In the genomic region with DNA sequence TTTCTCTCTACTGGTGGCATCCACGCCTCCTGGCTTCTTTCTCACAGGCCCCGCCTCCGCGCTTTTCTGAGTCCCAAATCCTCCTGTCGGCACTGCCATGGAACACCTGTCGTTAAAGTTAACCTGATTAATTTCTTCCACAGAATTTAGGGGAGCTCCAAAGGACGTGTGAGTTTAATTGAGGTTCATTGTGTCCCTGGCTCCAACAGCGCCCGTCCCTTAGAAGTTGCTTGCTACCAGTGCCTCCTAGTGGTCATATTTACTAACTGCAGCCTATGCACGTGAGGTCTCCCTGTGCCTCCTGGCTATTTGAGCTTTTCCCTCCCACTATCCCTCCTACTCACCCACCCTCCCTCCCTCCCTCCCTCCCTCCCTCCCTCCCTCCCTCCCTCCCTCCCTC, we compare ENCODE assay signal across 9 mouse cellular contexts. TPM values are rescaled to one million over a fixed set of nuclear protein-coding genes. Genes with fewer than 3 reads are reported as not detected.
DNase-seq lines count a peak whose midpoint lies in the region; ATAC-seq lines count a peak whose summit lies in the region.
"Had no signal": no experiment of that assay in that cellular context is flagged by ENCODE, and none has a peak within 500 bp of the region (broad histone marks: within the 10 kb centered on the region; RNA-seq: fewer than 3 reads in every experiment).

No protein-coding gene starts in this region.

- intact Hi-C loops in gastrocnemius, postnatal 36 days (cut with DNase I): loop anchor here (10.0 kb wide), 1 partner anchor 312 kb away; a partner anchor contains a TSS

- DNase-seq in cerebellum, adult 11-12 months: peak; percentile 73
- DNase-seq in cerebellum, postnatal 4 days (ENCODE audit: low spot score in 2 of 2): no peak
- DNase-seq in CD8-positive naive resting alpha-beta T cell, adult 2 months (ENCODE audit: low read depth in 2 of 2, low spot score in 2 of 2): peak; percentile 34 to 59
- peak; percentile 81 to 87 for DNase-seq in cerebellum, postnatal 10 days
- DNase-seq in gastrocnemius, postnatal 36 days: peak; percentile 23 to 51
- peak; percentile 84 for DNase-seq in kidney, adult 9 months
- DNase-seq in testis, postnatal 14 days (ENCODE audit: low spot score): peak; percentile 80

- ATAC-seq in megakaryocyte, adult 5-6 weeks (ENCODE audit: poor library complexity, severe bottlenecking): peak; percentile 84

RNA-seq across cellular contexts. Expression of a gene that starts 6.8 kb away (rescaled TPM):
- total RNA-seq in gastrocnemius, postnatal 36 days (2021): 1 to 10 TPM; 1.9 to 2.3 TPM
- total RNA-seq in megakaryocyte, adult 5-6 weeks (2015): not detected in 2 replicates
- total RNA-seq in megakaryocyte, adult 5-6 weeks (2017): not detected in 2 replicates

RNA-seq across cellular contexts. Expression of a gene that starts 7.9 kb away (rescaled TPM):
- 1 to 10 TPM; 3.3 to 3.5 TPM for total RNA-seq in gastrocnemius, postnatal 36 days (2021)
- not detected in 2 replicates for total RNA-seq in megakaryocyte, adult 5-6 weeks (2015)
- not detected in 2 replicates for total RNA-seq in megakaryocyte, adult 5-6 weeks (2017)

RNA-seq across cellular contexts. Expression of a gene that starts 15.3 kb away (rescaled TPM):
- total RNA-seq in gastrocnemius, postnatal 36 days (2021): 1 to 10 TPM; 4.1 to 4.5 TPM
- total RNA-seq in megakaryocyte, adult 5-6 weeks (2015): 6.1 and 7.3 TPM in 2 replicates
- total RNA-seq in megakaryocyte, adult 5-6 weeks (2017): 2.6 and 5.3 TPM in 2 replicates

RNA-seq across cellular contexts. Expression of a gene that starts 48.7 kb away (rescaled TPM):
- under 1 TPM; 0.28 to 0.86 TPM for total RNA-seq in gastrocnemius, postnatal 36 days (2021)
- not detected in 2 replicates for total RNA-seq in megakaryocyte, adult 5-6 weeks (2015)
- total RNA-seq in megakaryocyte, adult 5-6 weeks (2017): 0.37 and 2.4 TPM in 2 replicates
- total RNA-seq: left cerebral cortex, postnatal 10 days had no signal

RNA-seq across cellular contexts. Expression of a gene that starts 58.9 kb away (rescaled TPM):
- 10 to 100 TPM; 36.0 to 41.1 TPM for total RNA-seq in gastrocnemius, postnatal 36 days (2021)
- total RNA-seq in megakaryocyte, adult 5-6 weeks (2015): 36.2 and 38.0 TPM in 2 replicates
- 19.1 and 21.8 TPM in 2 replicates for total RNA-seq in megakaryocyte, adult 5-6 weeks (2017)

Comparison
In these comparisons a context has a peak if more than half of its experiments do, and no peak if none do; other contexts are left out.
1. DNase-seq: peak in cerebellum, adult 11-12 months (single experiment), CD8-positive naive resting alpha-beta T cell, adult 2 months (2 of 2), cerebellum, postnatal 10 days (2 of 2), gastrocnemius, postnatal 36 days (2 of 2), kidney, adult 9 months (single experiment) and testis, postnatal 14 days (single experiment); none in cerebellum, postnatal 4 days (0 of 2).
2. RNA of a gene that starts 7.9 kb away (total RNA-seq): 3.3 to 3.5 TPM in gastrocnemius, postnatal 36 days; not detected in megakaryocyte, adult 5-6 weeks; every median in the first group is over 4 times any median in the second.